Mouse (Mus musculus): ENCODE measurements around the gene 1700074P13Rik.

DNA sequence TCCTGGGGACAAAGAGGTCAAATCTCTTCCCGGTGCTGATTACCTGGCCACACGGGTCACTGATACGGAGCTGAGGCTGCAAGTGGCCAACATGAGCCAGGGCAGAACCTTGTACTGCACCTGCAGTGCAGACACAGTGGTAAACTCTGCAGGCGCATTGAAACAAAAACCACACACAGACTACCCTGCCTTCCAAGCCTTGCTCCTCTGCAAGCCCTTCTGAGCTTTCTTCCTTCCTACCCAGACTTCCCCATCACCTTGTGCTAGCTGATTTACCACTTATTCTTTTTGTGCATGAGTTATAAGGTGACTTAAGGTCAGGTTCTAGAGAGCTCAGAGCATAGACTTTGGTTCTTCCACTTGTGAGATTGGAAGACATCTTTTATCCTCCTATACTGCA is 48.6 kb downstream of the 1700074P13Rik start:
- TF ChIP-seq CTCF (IDR thresholded peaks at IDR 0.05; ENCODE audit: low read depth, low read length) (no peak), POLR2A (IDR thresholded peaks at IDR 0.05; ENCODE audit: extremely low read depth, insufficient read depth, low read length) (no peak)
